Mouse (Mus musculus) liver, embryonic 12.5 days (tissue): ENCODE data around the gene Prok2. TPM values are rescaled to one million over a fixed set of nuclear protein-coding genes. Genes with fewer than 3 reads are reported as not detected.

ENCODE experiments used
- ATAC-seq: fragments of 200-750 bp; cut with Nextera tagmentation; 2 replicates; pipeline ENCODE4 v1.8.0; 2017; ENCODE audit warnings: moderate number of reproducible peaks, mild to moderate bottlenecking, moderate library complexity
- H3K27ac ChIP-seq: fragments of 300-500 bp; sonication (generic); 2 replicates; pipeline ENCODE4 v1.5.1; 2016; ENCODE audit warnings: mild to moderate bottlenecking
- H3K27me3 ChIP-seq: fragments of 300-500 bp; sonication (generic); replicated peaks from 2 replicates; pipeline ENCODE4 v1.6.1; 2016; ENCODE audit warnings: mild to moderate bottlenecking, moderate library complexity
- H3K36me3 ChIP-seq: fragments of 300-500 bp; sonication (generic); 2 replicates; pipeline ENCODE4 v1.6.1; 2016; ENCODE audit warnings: mild to moderate bottlenecking, moderate library complexity
- H3K4me1 ChIP-seq: fragments of 300-500 bp; sonication (generic); 2 replicates; pipeline ENCODE4 v1.6.1; 2016
- H3K4me2 ChIP-seq: fragments of 300-500 bp; sonication (generic); 2 replicates; pipeline ENCODE4 v1.6.1; 2016; ENCODE audit warnings: mild to moderate bottlenecking, moderate library complexity
- H3K4me3 ChIP-seq: fragments of 300-500 bp; sonication (generic); 2 replicates; pipeline ENCODE4 v1.5.1; 2016; ENCODE audit warnings: mild to moderate bottlenecking, moderate library complexity
- H3K9ac ChIP-seq: fragments of 300-500 bp; sonication (generic); 2 replicates; pipeline ENCODE4 v1.6.1; 2016; ENCODE audit warnings: mild to moderate bottlenecking, moderate library complexity
- H3K9me3 ChIP-seq: fragments of 300-500 bp; sonication (generic); replicated peaks from 2 replicates; pipeline ENCODE4 v1.6.1; 2016; ENCODE audit warnings: mild to moderate bottlenecking, moderate library complexity
- WGBS: fragments of 180-500 bp; shearing (Covaris S2); methylation state at CpG from one replicate; pipeline ENCODE4 v1.1.7; 2016; ENCODE audit not compliant: insufficient replicate concordance; 5-methylcytosine and 5-hydroxymethylcytosine counted together
- polyA plus RNA-seq: library from polyadenylated mRNA; unstranded; fragments of >200 nt; fragmentation: Nextera tagmentation; extraction: Ambion mirVana; gene quantifications from 2 replicates; pipeline ENCODE4 v1.2.1, GENCODE M21; 2016

The Prok2 gene
- polyA plus RNA-seq, 1 experiment from 2014 or later, result not detected

DNA sequence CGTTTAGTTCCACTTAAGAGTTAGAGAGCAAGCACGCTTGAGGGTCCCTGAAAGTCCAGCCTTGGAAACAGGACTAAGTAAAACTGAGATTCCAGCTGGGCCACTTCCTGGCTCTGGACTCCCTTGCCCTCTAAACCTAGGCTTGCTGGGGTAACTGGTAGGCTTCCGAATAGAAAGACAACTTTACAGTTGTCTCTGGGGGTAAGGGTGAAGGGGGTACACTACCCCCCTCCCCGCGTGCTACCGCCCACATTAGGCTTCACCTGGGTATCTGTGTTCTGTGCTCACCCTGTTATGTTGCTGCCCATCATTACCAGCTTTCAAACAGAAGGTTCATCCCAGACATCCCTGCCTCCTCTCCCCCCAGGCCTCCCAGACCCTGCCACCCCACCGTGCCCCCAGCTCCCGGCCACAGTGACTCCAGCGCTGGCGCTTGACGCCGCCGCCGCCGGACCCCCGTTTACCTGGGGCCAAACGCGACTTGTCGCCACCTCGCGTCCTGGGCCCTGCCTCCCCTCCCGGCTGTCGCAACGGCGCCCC is 34.5 kb downstream of the Prok2 start:
- peak overlapping the region; percentile 55 for H3K4me3 ChIP-seq
- 8% methylated on average over 25 of the region's 25 CpGs for WGBS
- peak overlapping the region; percentile 70 for H3K4me2 ChIP-seq
- no peak overlapping the region for H3K27ac ChIP-seq
- ATAC-seq, result no peak
- H3K9ac ChIP-seq, result no peak overlapping the region
- no peaks in the 10 kb centered on the region for H3K36me3 ChIP-seq
- H3K27me3 ChIP-seq, result peaks cover 90% of the 10 kb centered on the region
- H3K4me1 ChIP-seq, result 0 out of 2 replicates have a peak, but pooled peaks cover 3% of the 10 kb centered on the region
- no peaks in the 10 kb centered on the region for H3K9me3 ChIP-seq

DNA sequence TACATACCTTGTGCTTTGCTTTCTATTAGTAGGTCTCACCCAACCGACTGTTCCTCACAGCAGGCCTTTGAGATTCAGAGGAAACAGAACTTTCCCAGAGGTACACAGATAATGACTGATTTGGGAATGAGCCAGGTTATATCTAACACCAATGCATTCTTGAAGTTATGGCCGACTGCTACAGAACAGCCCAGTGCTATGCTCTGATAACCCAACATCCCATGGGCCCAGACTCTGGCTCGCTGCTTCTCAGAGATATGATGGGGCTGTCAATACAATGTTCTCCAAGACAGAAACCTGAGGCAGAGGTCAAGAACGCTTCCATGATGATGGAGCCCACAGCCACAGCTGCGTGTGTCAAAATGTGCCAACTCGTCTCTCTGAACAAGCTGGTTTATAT is 37.7 kb downstream of the Prok2 start:
- H3K36me3 ChIP-seq, result no peaks in the 10 kb centered on the region
- H3K27me3 ChIP-seq, result peaks cover 58% of the 10 kb centered on the region
- no peaks in the 10 kb centered on the region for H3K9me3 ChIP-seq
- H3K4me3 ChIP-seq, result no peak overlapping the region
- H3K9ac ChIP-seq, result no peak overlapping the region
- H3K4me2 ChIP-seq, result no peak overlapping the region
- ATAC-seq, result no peak
- 62% methylated on average over 6 of the region's 6 CpGs for WGBS
- 0 out of 2 replicates have a peak, but pooled peaks cover 3% of the 10 kb centered on the region for H3K4me1 ChIP-seq
- no peak overlapping the region for H3K27ac ChIP-seq

- ATAC-seq, result no peak
- no peak overlapping the region for H3K27ac ChIP-seq
- H3K27me3 ChIP-seq, result peaks cover 21% of the 10 kb centered on the region
- H3K9ac ChIP-seq, result no peak overlapping the region
- no peak overlapping the region for H3K4me3 ChIP-seq
- no peak overlapping the region for H3K4me2 ChIP-seq
- H3K36me3 ChIP-seq, result no peaks in the 10 kb centered on the region
- H3K9me3 ChIP-seq, result no peaks in the 10 kb centered on the region
- WGBS, result 42% methylated on average over 5 of the region's 5 CpGs
- no peaks in the 10 kb centered on the region for H3K4me1 ChIP-seq
Observed at GRCm38 (mm10) chr6:99684899-99685298, 41.3 kb downstream of the Prok2 start.

DNA sequence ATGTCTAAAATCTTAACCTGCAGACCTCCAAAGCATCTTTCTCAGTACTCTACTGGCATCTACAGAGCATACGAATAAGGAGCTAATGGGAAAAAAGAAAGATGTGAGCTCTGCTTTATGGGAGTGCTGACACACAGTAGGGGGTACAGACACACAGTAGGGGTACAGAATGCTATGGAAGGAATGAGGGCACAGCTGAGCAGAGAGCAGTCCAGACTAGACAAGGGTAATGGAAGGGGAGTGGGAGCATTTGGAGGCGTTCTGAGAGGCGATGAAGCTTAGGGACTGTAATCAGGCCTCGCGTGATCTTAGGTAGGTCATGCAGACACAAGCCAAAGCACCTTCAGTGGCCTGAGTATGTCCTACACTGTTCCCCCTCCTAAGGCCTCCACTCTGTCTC is 42.2 kb downstream of the Prok2 start:
- no peak for ATAC-seq
- Histone ChIP-seq H3K4me3 (no peak overlapping the region), H3K27ac (no peak overlapping the region), H3K9ac (no peak overlapping the region), H3K9me3 (no peaks in the 10 kb centered on the region), H3K4me2 (no peak overlapping the region), H3K4me1 (no peaks in the 10 kb centered on the region), H3K36me3 (no peaks in the 10 kb centered on the region), H3K27me3 (peaks cover 13% of the 10 kb centered on the region; the same call in 1 of the 2 replicates)
- WGBS, result 80% methylated on average over 5 of the region's 5 CpGs

DNA sequence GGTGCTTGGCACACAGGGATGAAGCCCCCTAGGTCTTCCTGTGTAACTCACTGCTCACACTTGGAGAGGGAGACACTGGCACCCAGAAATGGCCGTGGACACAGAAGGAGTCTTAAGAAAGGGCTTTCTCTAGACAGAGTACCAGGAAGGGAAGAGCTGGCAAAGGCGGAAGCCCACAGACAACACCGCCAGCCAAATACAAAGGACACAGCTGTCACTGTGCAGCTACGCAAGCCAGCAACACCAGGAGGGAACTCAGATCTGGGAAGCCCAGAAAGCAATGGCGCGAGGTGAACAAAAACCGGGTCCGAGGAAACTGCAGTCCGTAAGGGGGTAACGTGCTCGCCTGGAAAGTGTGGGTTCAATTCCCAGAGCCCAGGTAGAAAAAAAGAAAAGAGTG is 48.1 kb downstream of the Prok2 start:
- no peaks in the 10 kb centered on the region for H3K4me1 ChIP-seq

DNA sequence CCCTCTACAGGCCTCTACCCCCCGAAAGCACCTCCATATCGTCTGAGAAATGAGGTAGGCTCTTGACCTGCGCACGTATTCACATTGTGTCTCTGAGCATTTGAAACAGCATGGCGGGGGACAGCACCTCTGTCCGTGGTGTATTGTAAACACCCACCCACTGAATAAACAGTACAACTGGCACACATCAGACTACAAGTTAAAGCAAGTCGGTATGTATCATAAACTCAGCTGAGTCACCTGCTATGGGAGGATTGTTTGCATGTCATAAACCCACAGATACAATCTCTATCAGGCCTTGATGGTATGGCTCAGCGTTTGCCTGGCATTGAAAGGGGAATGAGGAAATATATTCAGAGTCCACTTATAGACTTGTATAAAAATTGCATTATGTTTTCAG is 48.9 kb downstream of the Prok2 start:
- Histone ChIP-seq H3K9me3 (no peaks in the 10 kb centered on the region), H3K27me3 (no peaks in the 10 kb centered on the region; the same call in 1 of the 2 replicates), H3K4me2 (no peak overlapping the region), H3K9ac (no peak overlapping the region), H3K4me1 (no peaks in the 10 kb centered on the region), H3K36me3 (no peaks in the 10 kb centered on the region), H3K4me3 (no peak overlapping the region), H3K27ac (no peak overlapping the region)
- WGBS, result 61% methylated on average over 8 of the region's 8 CpGs
- no peak for ATAC-seq

More for the DNA sequence above, 48.1 kb downstream of the Prok2 start:
- WGBS, result 69% methylated on average over 11 of the region's 11 CpGs
- Histone ChIP-seq H3K27me3 (no peaks in the 10 kb centered on the region; the same call in 1 of the 2 replicates), H3K9ac (no peak overlapping the region), H3K36me3 (no peaks in the 10 kb centered on the region), H3K4me2 (no peak overlapping the region), H3K27ac (no peak overlapping the region), H3K4me3 (no peak overlapping the region), H3K9me3 (no peaks in the 10 kb centered on the region)
- ATAC-seq, result no peak

- Histone ChIP-seq H3K9me3 (no peaks in the 10 kb centered on the region), H3K4me2 (no peak overlapping the region), H3K4me3 (no peak overlapping the region), H3K36me3 (no peaks in the 10 kb centered on the region), H3K27ac (no peak overlapping the region), H3K9ac (no peak overlapping the region), H3K27me3 (peaks cover 6% of the 10 kb centered on the region; the same call in 1 of the 2 replicates), H3K4me1 (no peaks in the 10 kb centered on the region)
- 62% methylated on average over 4 of the region's 4 CpGs for WGBS
- ATAC-seq, result no peak
Observed at GRCm38 (mm10) chr6:99674482-99674881, 51.7 kb downstream of the Prok2 start.

DNA sequence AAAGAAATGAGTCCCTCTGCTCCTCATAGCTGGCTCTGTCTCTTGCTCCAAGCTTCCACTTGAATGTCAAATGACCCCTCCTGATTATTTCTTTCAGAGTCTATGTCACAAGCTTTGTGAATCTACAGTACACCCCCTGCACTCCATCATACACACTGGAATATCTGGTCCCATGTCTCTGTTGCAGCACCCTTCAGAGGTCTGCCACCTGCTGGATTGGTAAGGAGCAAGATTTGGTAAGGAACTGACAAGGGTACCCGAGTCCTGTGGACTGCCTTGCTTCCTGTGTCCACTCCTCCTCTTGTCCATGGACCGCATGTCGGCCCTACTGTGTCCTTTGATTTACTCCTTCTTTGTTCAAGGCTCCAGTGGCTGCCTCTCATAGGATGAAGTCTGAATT is 54.4 kb downstream of the Prok2 start:
- no peak overlapping the region for H3K4me2 ChIP-seq
- 0 out of 2 replicates have a peak, but pooled peaks cover 4% of the 10 kb centered on the region for H3K4me1 ChIP-seq
- ATAC-seq, result no peak
- H3K36me3 ChIP-seq, result no peaks in the 10 kb centered on the region
- H3K4me3 ChIP-seq, result no peak overlapping the region
- H3K27me3 ChIP-seq, result peaks cover 33% of the 10 kb centered on the region
- H3K27ac ChIP-seq, result no peak overlapping the region
- WGBS, result 43% methylated on average over 3 of the region's 3 CpGs
- H3K9me3 ChIP-seq, result no peaks in the 10 kb centered on the region
- H3K9ac ChIP-seq, result no peak overlapping the region

DNA sequence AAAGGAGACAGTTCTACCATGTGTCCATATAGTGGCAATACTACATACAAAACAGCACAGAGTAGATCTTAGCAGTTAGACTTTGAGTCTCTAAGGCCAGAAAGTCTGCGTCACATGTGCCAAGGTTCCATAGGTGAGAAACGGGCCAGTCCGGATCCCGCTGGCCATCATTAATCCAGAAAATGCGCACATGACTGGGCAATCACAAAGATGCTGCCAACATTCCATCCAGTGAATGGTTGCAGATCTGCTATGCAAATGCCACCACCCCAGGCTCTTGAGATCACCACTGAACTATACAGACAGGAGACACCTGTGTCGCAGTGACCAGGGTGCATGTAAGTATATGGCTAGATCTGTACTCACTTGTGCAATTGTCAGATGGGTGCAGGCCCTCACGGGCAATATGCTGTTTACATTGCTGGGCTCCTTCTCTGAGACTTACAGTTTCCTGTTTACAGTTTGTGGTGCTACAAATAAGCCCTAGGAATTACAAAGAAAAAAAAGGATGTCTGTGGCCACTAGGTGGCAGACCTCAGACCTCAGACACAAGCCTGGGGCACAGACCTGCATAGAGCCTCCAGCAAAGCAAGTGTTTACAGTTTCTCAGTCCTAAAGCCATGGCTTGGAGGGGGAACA is 55.6 kb downstream of the Prok2 start:
- Histone ChIP-seq H3K4me1 (peaks cover 15% of the 10 kb centered on the region; the same call in 1 of the 2 replicates), H3K27ac (no peak overlapping the region), H3K27me3 (peaks cover 44% of the 10 kb centered on the region), H3K36me3 (no peaks in the 10 kb centered on the region), H3K9ac (no peak overlapping the region), H3K4me3 (no peak overlapping the region), H3K9me3 (no peaks in the 10 kb centered on the region), H3K4me2 (no peak overlapping the region)
- 72% methylated on average over 7 of the region's 7 CpGs for WGBS
- no peak for ATAC-seq

DNA sequence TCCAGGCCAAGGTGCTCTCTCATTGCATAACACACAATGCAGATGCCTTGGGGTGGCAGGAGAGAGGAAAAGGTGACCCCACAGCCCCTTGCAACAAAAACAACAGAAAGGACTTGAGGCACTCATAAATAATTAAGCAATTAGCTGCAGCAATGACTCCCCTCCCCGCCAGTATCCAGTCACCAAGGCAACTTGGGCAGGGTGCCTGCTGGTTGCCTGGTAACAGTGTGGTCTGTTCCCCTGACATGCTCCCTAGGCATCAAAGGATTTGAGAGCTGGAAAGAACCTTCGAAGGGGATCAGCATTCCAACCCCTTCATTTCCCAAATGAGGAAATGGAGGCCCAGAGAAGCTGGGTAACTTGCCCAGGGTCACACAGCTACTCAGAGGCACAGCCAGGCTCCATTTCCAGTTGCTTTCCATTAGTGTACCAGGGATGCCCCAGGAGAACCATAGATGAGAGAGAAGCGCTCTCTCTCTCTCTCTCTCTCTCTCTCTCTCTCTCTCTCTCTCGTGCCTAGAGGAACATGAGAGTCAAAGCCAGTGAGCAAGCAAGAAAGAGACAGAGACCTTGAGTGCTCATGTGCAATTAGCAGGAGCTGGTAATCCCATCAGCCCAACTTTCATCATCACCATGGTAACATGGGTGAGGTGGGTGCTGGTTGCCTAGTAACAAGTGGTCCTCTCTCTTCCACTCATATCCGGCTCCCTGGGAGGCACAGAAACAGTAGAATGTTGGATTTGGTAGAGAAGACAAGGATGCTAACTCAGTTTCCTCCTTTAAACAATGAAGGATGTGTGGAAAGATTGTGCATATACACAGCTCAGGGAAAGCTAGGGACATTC is 56.5 kb downstream of the Prok2 start:
- Histone ChIP-seq H3K36me3 (no peaks in the 10 kb centered on the region), H3K27me3 (peaks cover 53% of the 10 kb centered on the region)
- 40% methylated on average over 5 of the region's 5 CpGs for WGBS

DNA sequence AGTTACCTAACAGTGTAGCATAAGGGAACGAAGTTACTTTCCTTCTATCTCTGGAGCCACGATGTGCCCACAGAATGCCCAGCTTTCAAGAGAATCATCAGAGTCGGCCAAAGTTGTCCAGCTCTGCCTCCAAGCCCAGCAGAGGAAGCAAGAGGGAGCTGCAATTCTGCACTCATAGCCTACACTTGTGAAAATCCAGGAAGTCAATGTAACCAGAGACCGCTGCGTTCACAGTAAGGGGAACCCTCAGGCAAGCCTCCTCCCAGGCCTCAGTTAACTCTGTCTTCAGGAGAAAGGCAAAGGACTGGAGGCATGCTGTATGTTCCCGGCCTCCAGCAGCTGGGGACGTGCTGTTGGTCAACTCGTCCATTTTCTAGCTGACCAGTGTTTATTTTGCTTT is 58.9 kb downstream of the Prok2 start:
- ATAC-seq, result no peak
- H3K4me3 ChIP-seq, result no peak overlapping the region
- peaks cover 19% of the 10 kb centered on the region; the same call in 1 of the 2 replicates for H3K4me1 ChIP-seq
- no peaks in the 10 kb centered on the region for H3K36me3 ChIP-seq
- 30% methylated on average over 8 of the region's 8 CpGs for WGBS
- H3K27me3 ChIP-seq, result peaks cover 68% of the 10 kb centered on the region
- no peaks in the 10 kb centered on the region for H3K9me3 ChIP-seq
- H3K4me2 ChIP-seq, result peak overlapping the region; percentile 80
- no peak overlapping the region for H3K27ac ChIP-seq
- no peak overlapping the region for H3K9ac ChIP-seq

More for the DNA sequence above, 56.5 kb downstream of the Prok2 start:
- Histone ChIP-seq H3K4me1 (peaks cover 19% of the 10 kb centered on the region; the same call in 1 of the 2 replicates), H3K27ac (no peak overlapping the region), H3K9ac (no peak overlapping the region), H3K4me2 (no peak overlapping the region), H3K9me3 (no peaks in the 10 kb centered on the region), H3K4me3 (no peak overlapping the region)
- ATAC-seq, result no peak
